Mouse (Mus musculus) liver, embryonic 14.5 days (tissue): Measurements from ENCODE around the gene Vps35. TPM values are rescaled to one million over a fixed set of nuclear protein-coding genes. Genes with fewer than 3 reads are reported as not detected.
A peak's percentile ranks its signal among the peaks of the same experiment; 100 is the strongest.

ENCODE experiments used
- ATAC-seq: fragments of 200-750 bp; cut with Nextera tagmentation; 2 replicates; pipeline ENCODE4 v1.8.0; 2017; ENCODE audit warnings: moderate number of reproducible peaks, mild to moderate bottlenecking, moderate library complexity; ENCODE audit not compliant: insufficient read depth
- DNase-seq, 3 experiments: peaks; one replicate each; pipeline ENCODE4 v3.0.0-alpha.2; 2012 to 2013; ENCODE audit warnings: low read depth in 3 of 3, low spot score in 3 of 3
- H3K27ac ChIP-seq: fragments of 300-500 bp; sonication (generic); 2 replicates; pipeline ENCODE4 v1.5.1; 2014; ENCODE audit warnings: moderate library complexity, mild to moderate bottlenecking, control low read depth, inconsistent platforms
- H3K27me3 ChIP-seq: fragments of 300-500 bp; sonication (generic); 2 replicates; pipeline ENCODE4 v1.6.1; 2014; ENCODE audit warnings: mild to moderate bottlenecking, low read length, moderate library complexity; ENCODE audit not compliant: control insufficient read depth, insufficient read depth
- H3K36me3 ChIP-seq: fragments of 300-500 bp; sonication (generic); replicated peaks from 2 replicates; pipeline ENCODE4 v1.6.1; 2014; ENCODE audit warnings: low read depth; ENCODE audit not compliant: control insufficient read depth, insufficient read depth
- H3K4me1 ChIP-seq, 2 experiments: fragments of 200-500 bp in 1 of 2; fragments of 300-500 bp in 1 of 2; sonication (generic) in 1 of 2; replicated peaks; 2 replicates each; pipeline ENCODE4 v1.6.1; 2012 to 2014; ENCODE audit warnings: antibody characterized with exemption in 1 of 2, inconsistent platforms in 1 of 2, low read length in 1 of 2; ENCODE audit not compliant: control insufficient read depth in 2 of 2, insufficient read depth in 2 of 2
- H3K4me2 ChIP-seq: fragments of 300-500 bp; sonication (generic); 2 replicates; pipeline ENCODE4 v1.6.1; 2014; ENCODE audit warnings: low read depth, mild to moderate bottlenecking, control low read depth, moderate library complexity
- H3K4me3 ChIP-seq, 2 experiments: fragments of 200-500 bp in 1 of 2; fragments of 300-500 bp in 1 of 2; sonication (generic) in 1 of 2; 2 replicates each; pipeline ENCODE4 v1.5.1; 2012 to 2014; ENCODE audit warnings: low read depth in 2 of 2, low read length in 2 of 2, mild to moderate bottlenecking in 2 of 2, control low read depth in 1 of 2, inconsistent platforms in 1 of 2, moderate library complexity in 1 of 2; ENCODE audit not compliant: insufficient read depth in 1 of 2
- H3K9ac ChIP-seq: fragments of 300-500 bp; sonication (generic); replicated peaks from 2 replicates; pipeline ENCODE4 v1.6.1; 2014; ENCODE audit warnings: mild to moderate bottlenecking, control low read depth, moderate library complexity
- H3K9me3 ChIP-seq: fragments of 300-500 bp; sonication (generic); 2 replicates; pipeline ENCODE4 v1.6.1; 2016; ENCODE audit warnings: low read length, mixed read lengths; ENCODE audit not compliant: control insufficient read depth
- CTCF ChIP-seq: IDR thresholded peaks from 2 replicates; pipeline ENCODE4 v1.5.1; 2016; ENCODE audit warnings: antibody characterized with exemption, low read depth, control low read depth
- EP300 ChIP-seq: IDR thresholded peaks from 2 replicates; pipeline ENCODE4 v1.6.1; 2016; ENCODE audit warnings: antibody characterized with exemption, low read depth
- WGBS: fragments of 180-500 bp; shearing (Covaris S2); extraction: QIAGEN DNeasy Blood & Tissue Kit; methylation state at CpG from one replicate; pipeline ENCODE4 v1.1.7; 2014; ENCODE audit not compliant: insufficient replicate concordance; 5-methylcytosine and 5-hydroxymethylcytosine counted together
- polyA plus RNA-seq, 2 experiments: library from polyadenylated mRNA; depleted of rRNA in 1 of 2; stranded (reverse) in 1 of 2; unstranded in 1 of 2; fragments of >200 nt; fragmentation: Nextera tagmentation in 1 of 2; extraction: Ambion mirVana in 1 of 2; gene quantifications; 2 replicates each; pipeline versions ENCODE4 v1.2.1 to v1.2.3; 2012 to 2014

Vps35 gene
- polyA plus RNA-seq, 2 experiments, result 35.6 to 89.9 TPM

DNA sequence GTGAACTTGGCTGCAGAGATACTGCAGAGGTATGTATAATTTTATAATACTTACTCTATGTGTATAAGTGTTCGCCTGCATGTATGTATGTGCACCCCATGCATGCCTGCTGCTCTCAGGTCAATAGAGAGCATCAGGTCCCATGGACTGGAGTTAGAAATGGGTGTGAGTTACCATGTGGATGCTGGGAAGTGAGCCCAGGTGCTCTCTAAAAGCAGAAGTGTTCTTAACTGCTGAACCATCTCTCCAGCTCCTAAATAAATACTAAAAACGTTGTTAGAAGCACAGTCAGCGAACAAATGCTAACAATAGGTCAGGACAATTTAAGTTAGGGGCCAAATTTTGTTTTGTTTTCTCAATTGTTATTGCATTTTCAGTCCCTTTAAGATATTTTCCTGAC is 3.3 kb upstream of the Vps35 start:
- ATAC-seq (no peak), DNase-seq (no peak)
- 71% methylated on average over 3 of the region's 3 CpGs for WGBS
- Histone ChIP-seq H3K9me3 (no peaks in the 10 kb centered on the region), H3K4me3 (no peak overlapping the region), H3K27me3 (no peaks in the 10 kb centered on the region), H3K36me3 (peaks cover 61% of the 10 kb centered on the region), H3K4me2 (no peak overlapping the region; the same call in 1 of the 2 replicates), H3K9ac (no peak overlapping the region), H3K4me1 (peaks cover 9 to 19% of the 10 kb centered on the region in 2 experiments), H3K27ac (no peak overlapping the region)
- TF ChIP-seq EP300, result no peak
- TF ChIP-seq CTCF, result no peak

DNA sequence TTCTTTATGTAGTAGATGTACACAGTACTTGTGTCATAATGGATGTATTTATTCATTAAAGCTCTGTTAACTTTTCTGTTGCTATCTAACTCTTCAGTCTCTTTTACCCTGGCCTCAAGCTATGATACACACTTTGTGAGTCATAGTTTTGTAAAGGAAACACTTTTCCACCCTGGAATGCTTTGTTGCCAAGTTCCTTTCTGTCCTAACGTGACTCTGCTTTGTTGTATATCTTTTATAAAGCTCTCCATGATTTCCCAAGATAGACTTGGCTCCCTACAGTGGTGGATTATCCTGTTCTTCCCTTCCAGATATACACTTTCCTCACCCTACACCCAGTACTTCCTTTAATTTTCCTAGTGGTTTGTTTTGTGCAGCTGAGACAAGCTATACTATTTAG is 2.3 kb upstream of the Vps35 start:
- Histone ChIP-seq H3K36me3 (peaks cover 51% of the 10 kb centered on the region), H3K4me1 (peaks cover 9 to 25% of the 10 kb centered on the region in 2 experiments), H3K27ac (no peak overlapping the region), H3K9me3 (no peaks in the 10 kb centered on the region), H3K27me3 (no peaks in the 10 kb centered on the region), H3K4me2 (peak overlapping the region; percentile 94), H3K9ac (peak overlapping the region; percentile 16; the same call in 1 of the 2 replicates), H3K4me3 (peak overlapping the region in 1 of 2 experiments; percentile 20; a peak in 2 of 4 replicates)
- TF ChIP-seq EP300, result no peak
- TF ChIP-seq CTCF, result no peak
- no peak for DNase-seq
- 69% methylated on average over 1 of the region's 1 CpGs for WGBS
- ATAC-seq, result no peak

GRCm38 (mm10) chr8:85298600-85299433 is 785 bp downstream of the Vps35 start:
- WGBS, result under 1% methylated on average over 52 of the region's 53 CpGs
- peak overlapping the region; percentile 87 to 93 for H3K4me3 ChIP-seq
- H3K9ac ChIP-seq, result peak overlapping the region; percentile 79
- TF ChIP-seq EP300 (no peak), CTCF (no peak)
- H3K27me3 ChIP-seq, result no peaks in the 10 kb centered on the region
- DNase-seq (peak in 2 of 3 experiments; percentile 32 to 51), ATAC-seq (peak; percentile 40)
- peaks cover 9 to 25% of the 10 kb centered on the region in 2 experiments for H3K4me1 ChIP-seq
- H3K27ac ChIP-seq, result peak overlapping the region; percentile 47
- no peaks in the 10 kb centered on the region for H3K9me3 ChIP-seq
- peak overlapping the region; percentile 76 for H3K4me2 ChIP-seq
- H3K36me3 ChIP-seq, result peaks cover 32% of the 10 kb centered on the region

DNA sequence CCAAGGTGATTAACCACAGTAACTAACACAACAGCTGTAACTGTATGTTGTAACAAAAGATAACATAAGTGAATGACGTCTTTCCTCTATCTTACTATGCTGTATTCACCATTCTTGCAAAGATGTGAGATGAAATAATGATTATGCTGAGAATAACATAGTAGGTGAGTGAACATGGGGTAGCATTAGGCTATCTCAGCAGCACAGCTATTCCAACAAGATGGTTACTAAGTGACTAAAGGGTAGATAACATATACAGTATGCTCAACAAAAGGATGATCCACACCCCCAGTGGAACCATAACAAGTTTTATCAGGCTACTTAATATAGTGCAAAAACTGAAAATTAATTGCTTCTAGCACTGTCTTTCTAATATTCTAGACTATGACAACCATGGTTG is 12.8 kb downstream of the Vps35 start:
- ATAC-seq (peak; percentile 41; the same call in 1 of the 2 replicates), DNase-seq (no peak)
- Histone ChIP-seq H3K4me3 (no peak overlapping the region), H3K27me3 (no peaks in the 10 kb centered on the region), H3K4me1 (no peaks in the 10 kb centered on the region), H3K27ac (no peak overlapping the region), H3K9me3 (no peaks in the 10 kb centered on the region), H3K36me3 (peaks cover 40% of the 10 kb centered on the region), H3K4me2 (no peak overlapping the region), H3K9ac (no peak overlapping the region)
- TF ChIP-seq CTCF (no peak), EP300 (0 out of 2 replicates have a peak, but pooled peaks have one; percentile 20)
- 29% methylated on average over 1 of the region's 1 CpGs for WGBS

DNA sequence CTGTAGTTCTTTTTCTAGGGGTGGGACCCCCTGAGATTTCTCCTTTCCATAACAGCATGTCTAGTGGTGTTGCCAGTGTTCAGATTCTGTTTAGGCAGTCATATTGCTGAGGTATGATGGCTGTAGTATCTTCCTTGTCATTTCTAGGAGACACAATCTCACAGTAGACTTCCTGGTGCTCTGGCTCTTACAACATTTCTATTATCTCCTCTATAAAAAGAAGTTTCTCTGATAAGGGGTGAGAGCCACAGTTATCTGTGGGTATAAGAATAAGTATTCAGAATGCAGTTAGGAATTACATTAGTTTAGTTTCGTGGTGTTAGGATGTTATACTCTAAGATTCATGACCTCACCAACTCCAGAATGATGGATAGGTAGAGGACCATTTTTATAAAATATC is 72.3 kb downstream of the Vps35 start:
- Histone ChIP-seq H3K4me3 (no peak overlapping the region), H3K36me3 (no peaks in the 10 kb centered on the region), H3K4me2 (no peak overlapping the region), H3K9ac (no peak overlapping the region), H3K27ac (no peak overlapping the region), H3K27me3 (no peaks in the 10 kb centered on the region), H3K4me1 (no peaks in the 10 kb centered on the region), H3K9me3 (no peaks in the 10 kb centered on the region)
- TF ChIP-seq EP300, result no peak
- no peak for TF ChIP-seq CTCF
- WGBS, result 31% methylated on average over 1 of the region's 1 CpGs
- no peak for ATAC-seq
- DNase-seq, result no peak
